Mouse (Mus musculus): ENCODE measurements around the gene Fbxo47. TPM values are rescaled to one million over a fixed set of nuclear protein-coding genes. Genes with fewer than 3 reads are reported as not detected.
"Not testable (repeated sequence)": the region's sequence is repeated elsewhere in the genome, so short reads cannot be mapped to it uniquely, and the experiment has no call there.

The Fbxo47 gene
- polyA plus RNA-seq, 1 experiment from 2014 or later, result 0.45 TPM

DNA sequence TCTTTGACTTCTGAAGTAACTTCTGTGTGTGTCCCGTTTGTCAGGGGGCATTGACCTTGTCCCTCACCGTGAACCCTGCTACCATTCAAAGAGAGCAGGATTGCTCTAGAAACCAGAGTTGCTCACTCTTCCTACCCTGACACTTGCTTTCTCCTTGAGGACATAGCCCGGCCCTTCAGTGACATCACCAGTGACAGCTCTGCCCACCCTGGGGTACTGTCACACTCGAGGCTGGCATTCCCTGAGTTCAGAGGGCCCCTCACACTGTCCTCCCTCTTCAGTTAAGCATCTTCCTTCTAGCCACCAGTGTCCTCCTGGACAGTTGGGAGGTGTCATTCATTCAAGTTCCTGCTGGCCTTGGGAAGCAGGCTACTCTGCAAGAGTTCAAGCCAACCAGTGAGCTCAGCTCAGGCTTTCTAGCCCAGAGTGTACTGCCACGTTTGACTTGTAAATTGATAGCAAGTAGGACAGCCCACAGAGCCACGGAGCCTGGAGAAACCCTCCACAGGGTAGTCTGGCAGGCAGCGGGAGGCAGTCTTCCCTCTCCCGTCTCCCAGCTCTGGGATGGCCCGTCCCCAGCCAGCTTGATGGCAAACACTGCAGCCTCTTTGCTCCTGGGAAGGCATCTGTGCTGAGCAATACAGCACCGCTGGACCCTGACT is 45.0 kb downstream of the Fbxo47 start:
- H3K4me1 ChIP-seq (ENCODE audit: insufficient read depth, low read length), result peaks cover 9% of the 10 kb centered on the region
- no peak overlapping the region for H3K4me3 ChIP-seq (ENCODE audit: low read length)
- no peaks in the 10 kb centered on the region for H3K9me3 ChIP-seq (ENCODE audit: low read length)
- H3K36me3 ChIP-seq (ENCODE audit: insufficient read depth, low read length), result peaks cover 35% of the 10 kb centered on the region
- H3K9ac ChIP-seq (replicated peaks; ENCODE audit: low read length), result no peak overlapping the region
- ATAC-seq (ENCODE audit: low FRiP score, low TSS enrichment), result no peak
- H3K27me3 ChIP-seq (ENCODE audit: insufficient read depth, low read length), result no peaks in the 10 kb centered on the region
- H3K27ac ChIP-seq (ENCODE audit: low read length), result peak overlapping the region; percentile 43; the same call in 1 of the 2 replicates
- WGBS, result 39% methylated on average over 10 of the region's 10 CpGs
- H3K4me2 ChIP-seq (replicated peaks; ENCODE audit: low read depth, low read length), result no peak overlapping the region

GRCm38 (mm10) chr11:97837641-97838149 is 46.3 kb downstream of the Fbxo47 start:
- no peak for ATAC-seq (ENCODE audit: low FRiP score, low TSS enrichment)
- H3K4me2 ChIP-seq (replicated peaks; ENCODE audit: low read depth, low read length), result no peak overlapping the region
- H3K9ac ChIP-seq (replicated peaks; ENCODE audit: low read length), result no peak overlapping the region
- H3K4me1 ChIP-seq (ENCODE audit: insufficient read depth, low read length), result peaks cover 9% of the 10 kb centered on the region
- H3K27me3 ChIP-seq (ENCODE audit: insufficient read depth, low read length), result no peaks in the 10 kb centered on the region
- H3K9me3 ChIP-seq (ENCODE audit: low read length), result no peaks in the 10 kb centered on the region
- H3K36me3 ChIP-seq (ENCODE audit: insufficient read depth, low read length), result peaks cover 43% of the 10 kb centered on the region
- H3K4me3 ChIP-seq (ENCODE audit: low read length), result no peak overlapping the region
- WGBS, result 77% methylated on average over 7 of the region's 7 CpGs
- no peak overlapping the region for H3K27ac ChIP-seq (ENCODE audit: low read length)

GRCm38 (mm10) chr11:97837051-97837450 is 46.9 kb downstream of the Fbxo47 start:
- peaks cover 43% of the 10 kb centered on the region for H3K36me3 ChIP-seq (ENCODE audit: insufficient read depth, low read length)
- not testable (repeated sequence) for H3K4me3 ChIP-seq (ENCODE audit: low read length); ATAC-seq (ENCODE audit: low FRiP score, low TSS enrichment); H3K9ac ChIP-seq (replicated peaks; ENCODE audit: low read length); H3K4me2 ChIP-seq (replicated peaks; ENCODE audit: low read depth, low read length); H3K27me3 ChIP-seq (ENCODE audit: insufficient read depth, low read length); H3K4me1 ChIP-seq (ENCODE audit: insufficient read depth, low read length); H3K9me3 ChIP-seq (ENCODE audit: low read length); H3K27ac ChIP-seq (ENCODE audit: low read length)
- WGBS, result 86% methylated on average over 9 of the region's 9 CpGs

GRCm38 (mm10) chr11:97836541-97836940 is 47.4 kb downstream of the Fbxo47 start:
- peaks cover 43% of the 10 kb centered on the region for H3K36me3 ChIP-seq (ENCODE audit: insufficient read depth, low read length)
- H3K9me3 ChIP-seq (ENCODE audit: low read length), result no peaks in the 10 kb centered on the region
- no peak overlapping the region for H3K4me2 ChIP-seq (replicated peaks; ENCODE audit: low read depth, low read length)
- 64% methylated on average over 8 of the region's 8 CpGs for WGBS
- H3K9ac ChIP-seq (replicated peaks; ENCODE audit: low read length), result no peak overlapping the region
- no peak for ATAC-seq (ENCODE audit: low FRiP score, low TSS enrichment)
- no peak overlapping the region for H3K4me3 ChIP-seq (ENCODE audit: low read length)
- no peak overlapping the region for H3K27ac ChIP-seq (ENCODE audit: low read length)
- H3K4me1 ChIP-seq (ENCODE audit: insufficient read depth, low read length), result peaks cover 5% of the 10 kb centered on the region; the same call in 1 of the 2 replicates
- H3K27me3 ChIP-seq (ENCODE audit: insufficient read depth, low read length), result no peaks in the 10 kb centered on the region

DNA sequence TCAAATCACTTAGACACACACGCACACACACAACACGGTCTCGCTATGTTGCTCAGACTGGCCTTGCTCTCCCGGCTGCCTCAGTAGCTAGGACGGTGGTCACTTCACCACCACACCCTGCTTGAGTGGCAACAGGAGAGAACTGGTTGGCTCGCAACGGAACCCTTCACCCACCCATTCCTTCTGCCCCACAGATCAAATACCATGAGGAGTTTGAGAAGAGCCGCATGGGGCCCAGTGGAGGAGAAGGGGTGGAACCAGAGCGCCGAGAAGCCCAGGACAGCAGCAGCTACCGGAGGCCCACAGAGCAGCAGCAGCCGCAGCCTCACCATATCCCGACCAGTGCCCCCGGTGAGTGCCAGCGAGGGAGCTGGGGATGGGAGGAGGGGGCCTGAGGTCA is 50.6 kb downstream of the Fbxo47 start:
- Histone ChIP-seq H3K9ac (replicated peaks; ENCODE audit: low read length) (no peak overlapping the region), H3K27me3 (ENCODE audit: insufficient read depth, low read length) (no peaks in the 10 kb centered on the region), H3K9me3 (ENCODE audit: low read length) (no peaks in the 10 kb centered on the region), H3K27ac (ENCODE audit: low read length) (no peak overlapping the region), H3K4me1 (ENCODE audit: insufficient read depth, low read length) (peaks cover 3% of the 10 kb centered on the region; the same call in 1 of the 2 replicates), H3K36me3 (ENCODE audit: insufficient read depth, low read length) (peaks cover 46% of the 10 kb centered on the region), H3K4me3 (ENCODE audit: low read length) (no peak overlapping the region), H3K4me2 (replicated peaks; ENCODE audit: low read depth, low read length) (no peak overlapping the region)
- no peak for ATAC-seq (ENCODE audit: low FRiP score, low TSS enrichment)
- WGBS, result 80% methylated on average over 15 of the region's 15 CpGs

DNA sequence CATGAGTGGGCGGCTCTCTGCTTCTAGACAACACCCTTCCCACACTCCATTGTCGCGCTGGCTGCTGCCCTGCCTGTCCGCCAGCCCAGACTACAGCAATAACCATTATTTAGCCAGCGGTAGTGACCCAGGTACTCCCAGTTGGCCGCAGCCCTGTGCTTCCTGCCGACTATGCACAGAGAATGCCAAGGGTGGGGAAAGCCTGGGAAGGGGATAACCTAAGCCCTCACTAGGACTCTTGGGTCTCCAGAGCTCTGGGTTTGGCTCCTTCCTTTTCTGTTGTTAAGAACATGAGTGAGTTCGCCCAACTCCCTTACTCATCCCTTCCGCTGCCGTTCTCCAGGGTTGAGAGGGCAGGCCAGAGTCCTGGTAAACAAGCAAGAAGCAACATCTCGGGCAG is 52.0 kb downstream of the Fbxo47 start:
- no peak overlapping the region for H3K4me3 ChIP-seq (ENCODE audit: low read length)
- no peak overlapping the region for H3K9ac ChIP-seq (replicated peaks; ENCODE audit: low read length)
- H3K27ac ChIP-seq (ENCODE audit: low read length), result no peak overlapping the region
- WGBS, result 60% methylated on average over 11 of the region's 11 CpGs
- no peak overlapping the region for H3K4me2 ChIP-seq (replicated peaks; ENCODE audit: low read depth, low read length)
- peaks cover 48% of the 10 kb centered on the region for H3K36me3 ChIP-seq (ENCODE audit: insufficient read depth, low read length)
- H3K4me1 ChIP-seq (ENCODE audit: insufficient read depth, low read length), result peaks cover 3% of the 10 kb centered on the region; the same call in 1 of the 2 replicates
- no peak for ATAC-seq (ENCODE audit: low FRiP score, low TSS enrichment)
- H3K9me3 ChIP-seq (ENCODE audit: low read length), result no peaks in the 10 kb centered on the region
- H3K27me3 ChIP-seq (ENCODE audit: insufficient read depth, low read length), result no peaks in the 10 kb centered on the region

- Histone ChIP-seq H3K4me2 (replicated peaks; ENCODE audit: low read depth, low read length) (no peak overlapping the region), H3K4me3 (ENCODE audit: low read length) (no peak overlapping the region), H3K9me3 (ENCODE audit: low read length) (no peaks in the 10 kb centered on the region), H3K9ac (replicated peaks; ENCODE audit: low read length) (no peak overlapping the region), H3K27ac (ENCODE audit: low read length) (no peak overlapping the region), H3K4me1 (ENCODE audit: insufficient read depth, low read length) (peaks cover 11% of the 10 kb centered on the region), H3K36me3 (ENCODE audit: insufficient read depth, low read length) (peaks cover 41% of the 10 kb centered on the region), H3K27me3 (ENCODE audit: insufficient read depth, low read length) (no peaks in the 10 kb centered on the region)
- ATAC-seq (ENCODE audit: low FRiP score, low TSS enrichment), result no peak
- 82% methylated on average over 6 of the region's 6 CpGs for WGBS
Measured at GRCm38 (mm10) chr11:97830501-97830900, 53.5 kb downstream of the Fbxo47 start.

DNA sequence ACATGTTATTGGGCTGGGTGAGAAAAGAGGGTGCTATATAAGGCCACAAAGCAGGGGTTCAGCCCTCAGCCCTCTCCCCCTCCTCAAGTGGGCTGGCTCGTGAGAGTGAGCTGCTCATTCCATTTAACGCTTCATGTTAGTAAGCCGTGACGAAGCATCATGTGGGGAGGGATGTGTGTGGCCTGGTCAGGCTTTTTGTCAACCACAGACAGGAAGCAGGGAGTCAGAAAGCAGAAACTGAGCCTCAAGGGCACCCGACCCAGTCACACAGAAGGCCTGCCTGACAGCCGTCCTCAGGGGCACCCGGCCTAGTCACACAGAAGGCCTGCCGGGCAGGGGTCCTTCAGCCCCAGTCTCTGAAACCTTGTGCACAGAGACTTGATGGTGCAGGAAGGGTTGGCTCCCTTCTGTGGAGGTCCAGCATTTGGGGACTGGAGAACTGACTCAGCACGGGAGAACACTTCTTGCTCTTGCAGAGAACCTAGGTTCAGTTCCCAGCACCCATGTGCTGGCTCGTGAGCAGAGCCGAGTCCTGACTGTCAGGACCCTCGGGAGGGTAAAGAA is 54.0 kb downstream of the Fbxo47 start:
- Histone ChIP-seq H3K27me3 (ENCODE audit: insufficient read depth, low read length) (no peaks in the 10 kb centered on the region), H3K9ac (replicated peaks; ENCODE audit: low read length) (no peak overlapping the region), H3K36me3 (ENCODE audit: insufficient read depth, low read length) (peaks cover 41% of the 10 kb centered on the region), H3K4me3 (ENCODE audit: low read length) (no peak overlapping the region), H3K27ac (ENCODE audit: low read length) (no peak overlapping the region), H3K9me3 (ENCODE audit: low read length) (no peaks in the 10 kb centered on the region), H3K4me2 (replicated peaks; ENCODE audit: low read depth, low read length) (no peak overlapping the region), H3K4me1 (ENCODE audit: insufficient read depth, low read length) (peaks cover 15% of the 10 kb centered on the region)
- no peak for ATAC-seq (ENCODE audit: low FRiP score, low TSS enrichment)
- WGBS, result 79% methylated on average over 12 of the region's 12 CpGs

DNA sequence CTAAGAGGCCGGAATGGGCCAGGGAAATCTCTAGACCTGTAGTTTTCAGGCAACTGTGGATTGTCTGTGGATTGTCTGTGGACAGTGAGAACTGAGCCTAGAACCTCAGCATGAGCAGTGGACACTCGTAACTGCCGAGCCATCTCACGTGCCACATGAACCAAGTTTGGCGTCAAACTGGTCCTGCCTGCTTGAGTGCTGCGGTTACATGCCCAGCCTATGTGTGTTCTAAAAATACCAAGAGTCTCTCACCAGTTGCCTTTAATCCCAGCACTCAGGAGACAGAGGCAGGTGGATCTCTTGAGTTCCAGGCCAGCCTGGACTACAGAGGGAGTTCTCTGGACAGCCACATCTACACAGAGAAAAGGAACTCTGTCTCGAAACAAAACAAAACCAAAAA is 54.6 kb downstream of the Fbxo47 start:
- H3K36me3 ChIP-seq (ENCODE audit: insufficient read depth, low read length), result peaks cover 40% of the 10 kb centered on the region
- WGBS, result 97% methylated on average over 7 of the region's 7 CpGs
- peaks cover 21% of the 10 kb centered on the region for H3K4me1 ChIP-seq (ENCODE audit: insufficient read depth, low read length)

GRCm38 (mm10) chr11:97827654-97828053 is 56.3 kb downstream of the Fbxo47 start:
- no peaks in the 10 kb centered on the region for H3K27me3 ChIP-seq (ENCODE audit: insufficient read depth, low read length)
- H3K9ac ChIP-seq (replicated peaks; ENCODE audit: low read length), result no peak overlapping the region
- H3K4me1 ChIP-seq (ENCODE audit: insufficient read depth, low read length), result peaks cover 27% of the 10 kb centered on the region
- WGBS, result 87% methylated on average over 6 of the region's 6 CpGs
- no peaks in the 10 kb centered on the region for H3K9me3 ChIP-seq (ENCODE audit: low read length)
- peaks cover 28% of the 10 kb centered on the region for H3K36me3 ChIP-seq (ENCODE audit: insufficient read depth, low read length)
- H3K27ac ChIP-seq (ENCODE audit: low read length), result no peak overlapping the region
- no peak for ATAC-seq (ENCODE audit: low FRiP score, low TSS enrichment)
- no peak overlapping the region for H3K4me2 ChIP-seq (replicated peaks; ENCODE audit: low read depth, low read length)
- no peak overlapping the region for H3K4me3 ChIP-seq (ENCODE audit: low read length)

More for the DNA sequence above, 54.6 kb downstream of the Fbxo47 start:
- no peaks in the 10 kb centered on the region for H3K27me3 ChIP-seq (ENCODE audit: insufficient read depth, low read length)
- ATAC-seq (ENCODE audit: low FRiP score, low TSS enrichment), result no peak
- H3K4me3 ChIP-seq (ENCODE audit: low read length), result no peak overlapping the region
- 0 out of 2 replicates have a peak overlapping the region, but pooled peaks have one; percentile 15 for H3K27ac ChIP-seq (ENCODE audit: low read length)
- no peaks in the 10 kb centered on the region for H3K9me3 ChIP-seq (ENCODE audit: low read length)
- H3K4me2 ChIP-seq (replicated peaks; ENCODE audit: low read depth, low read length), result no peak overlapping the region
- no peak overlapping the region for H3K9ac ChIP-seq (replicated peaks; ENCODE audit: low read length)
